In genomic region chr1:189153150-189153549, GRCm38 (mm10) we compare ENCODE assay signal across 16 mouse cellular contexts.
"Had no signal": no experiment of that assay in that cellular context is flagged by ENCODE, and none has a peak within 500 bp of the region (broad histone marks: within the 10 kb centered on the region; RNA-seq: fewer than 3 reads in every experiment).

No protein-coding gene starts in this region.

- H3K4me2 ChIP-seq: neural tube, embryonic 13.5 days; neural tube, embryonic 15.5 days; stomach, embryonic 15.5 days had no signal

- DNase-seq: retina, postnatal 1 day; right cerebral cortex, adult 18-20 months; right cerebral cortex, postnatal 14 days; right cerebral cortex, postnatal 25 days; right cerebral cortex, postnatal 4 days; spleen, adult 18-20 months; thymus, adult 18-20 months; thymus, adult 2 months; thymus, postnatal 14 days; thymus, postnatal 25 days; thymus, postnatal 36 days; thymus, postnatal 4 days had no signal

- H3K9ac ChIP-seq: neural tube, embryonic 13.5 days; neural tube, embryonic 15.5 days; stomach, embryonic 15.5 days had no signal

- H3K27me3 ChIP-seq: neural tube, embryonic 13.5 days; neural tube, embryonic 15.5 days; stomach, embryonic 15.5 days had no signal

- H3K27ac ChIP-seq: neural tube, embryonic 13.5 days; neural tube, embryonic 15.5 days; stomach, embryonic 15.5 days; stomach, postnatal 0 days had no signal

- H3K4me3 ChIP-seq: neural tube, embryonic 13.5 days; neural tube, embryonic 15.5 days; stomach, embryonic 15.5 days had no signal

- H3K36me3 ChIP-seq: neural tube, embryonic 13.5 days; neural tube, embryonic 15.5 days; stomach, embryonic 15.5 days had no signal

- H3K9me3 ChIP-seq: neural tube, embryonic 13.5 days; neural tube, embryonic 15.5 days; stomach, embryonic 15.5 days had no signal

- H3K4me1 ChIP-seq: neural tube, embryonic 13.5 days; neural tube, embryonic 15.5 days; stomach, embryonic 15.5 days had no signal
